Mouse (Mus musculus): ENCODE measurements around the gene Zfp775. TPM values are rescaled to one million over a fixed set of nuclear protein-coding genes. Genes with fewer than 3 reads are reported as not detected.

The Zfp775 gene
- polyA plus RNA-seq, 1 experiment from 2014 or later, result 6.1 TPM

DNA sequence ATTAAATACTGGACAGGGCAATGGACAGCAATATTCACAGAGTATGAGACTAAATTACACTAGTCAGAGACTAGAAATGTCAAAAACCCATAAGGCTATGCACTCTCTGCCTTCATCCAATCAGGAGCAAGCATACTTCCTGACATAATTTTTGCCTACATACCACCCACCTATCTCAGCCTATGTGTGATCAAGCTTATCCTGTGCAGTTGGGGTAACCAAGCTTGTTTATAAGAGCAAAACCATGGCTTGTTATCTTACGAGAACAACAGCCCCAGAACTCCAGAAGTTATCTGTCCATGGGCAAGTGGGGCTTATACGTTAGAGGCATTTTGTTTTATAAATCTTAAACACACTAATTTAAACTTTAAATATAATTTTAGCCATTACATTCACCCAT is 33.2 kb downstream of the Zfp775 start:
- no peak for ATAC-seq
- Histone ChIP-seq H3K36me3 (ENCODE audit: control insufficient read depth, insufficient read depth, low read length) (no peaks in the 10 kb centered on the region), H3K9ac (ENCODE audit: low read depth, low read length) (no peak overlapping the region), H3K9me3 (ENCODE audit: control insufficient read depth, low read length) (no peaks in the 10 kb centered on the region), H3K4me3 (ENCODE audit: low read length) (no peak overlapping the region), H3K4me2 (ENCODE audit: low read depth, low read length) (no peak overlapping the region), H3K27ac (ENCODE audit: low read length) (no peak overlapping the region), H3K27me3 (replicated peaks; ENCODE audit: control insufficient read depth, insufficient read depth, low read length) (no peaks in the 10 kb centered on the region), H3K4me1 (ENCODE audit: control insufficient read depth, insufficient read depth, low read length) (no peaks in the 10 kb centered on the region)
- WGBS, result 81% methylated on average over 2 of the region's 2 CpGs

DNA sequence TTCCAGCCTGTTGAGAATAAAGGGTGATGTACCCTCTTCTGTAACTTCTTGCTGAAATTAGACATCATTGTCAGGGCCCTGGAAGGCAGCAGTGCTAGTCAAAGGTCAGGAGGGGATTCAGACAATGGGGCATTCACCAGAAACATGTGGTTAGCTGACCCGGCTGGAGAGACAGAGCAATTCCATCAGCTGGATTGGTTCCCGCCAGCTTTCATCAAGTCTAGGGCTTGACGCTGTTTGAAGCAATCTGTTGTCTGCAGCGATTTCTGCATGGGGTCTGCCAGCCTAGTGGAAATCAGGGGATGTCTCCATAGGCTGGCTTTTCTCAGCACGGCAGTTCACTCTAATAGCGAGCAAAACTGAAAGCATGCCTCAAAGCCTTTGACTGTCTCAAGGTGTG is 34.7 kb downstream of the Zfp775 start:
- no peak overlapping the region for H3K9ac ChIP-seq (ENCODE audit: low read depth, low read length)
- H3K9me3 ChIP-seq (ENCODE audit: control insufficient read depth, low read length), result no peaks in the 10 kb centered on the region
- ATAC-seq, result no peak
- no peak overlapping the region for H3K4me3 ChIP-seq (ENCODE audit: low read length)
- no peak overlapping the region for H3K27ac ChIP-seq (ENCODE audit: low read length)
- no peaks in the 10 kb centered on the region for H3K27me3 ChIP-seq (replicated peaks; ENCODE audit: control insufficient read depth, insufficient read depth, low read length)
- H3K4me2 ChIP-seq (ENCODE audit: low read depth, low read length), result no peak overlapping the region
- no peaks in the 10 kb centered on the region for H3K36me3 ChIP-seq (ENCODE audit: control insufficient read depth, insufficient read depth, low read length)
- H3K4me1 ChIP-seq (ENCODE audit: control insufficient read depth, insufficient read depth, low read length), result no peaks in the 10 kb centered on the region
- WGBS, result 67% methylated on average over 6 of the region's 6 CpGs

DNA sequence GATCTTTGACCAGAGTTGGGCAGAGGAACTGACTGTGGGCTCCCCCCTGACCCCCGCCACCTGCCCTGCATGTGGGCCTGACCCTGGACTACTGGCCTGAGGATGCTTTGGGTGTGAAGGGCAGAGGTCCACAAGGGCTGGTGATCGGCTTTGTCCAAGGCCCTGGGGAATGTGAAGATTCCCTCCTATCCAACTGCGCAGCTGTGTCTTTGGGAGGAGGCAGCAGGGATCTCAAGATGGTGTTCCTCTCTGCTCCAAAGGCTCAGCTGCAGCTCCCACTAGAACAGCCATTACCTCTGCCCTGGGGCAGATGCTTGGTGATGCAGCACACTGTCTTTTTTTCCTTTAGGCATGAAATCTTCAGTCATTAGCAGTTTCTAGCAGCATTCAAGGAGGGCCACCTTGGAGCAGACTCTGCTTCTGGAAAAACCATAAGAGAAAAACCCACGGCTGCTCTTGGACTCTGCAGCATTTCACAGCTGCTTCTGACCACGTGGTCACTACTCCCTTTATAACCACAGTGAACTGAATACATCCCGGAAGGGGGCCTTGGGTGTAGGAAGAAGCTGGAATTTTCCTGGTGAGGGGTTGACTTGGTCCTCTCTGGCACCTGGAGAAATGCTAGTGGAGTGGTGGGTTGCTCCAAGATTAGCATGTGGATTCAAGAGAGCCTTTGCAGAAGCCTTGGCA is 36.1 kb downstream of the Zfp775 start:
- 65% methylated on average over 6 of the region's 6 CpGs for WGBS
- H3K4me1 ChIP-seq (ENCODE audit: control insufficient read depth, insufficient read depth, low read length), result no peaks in the 10 kb centered on the region
- no peak overlapping the region for H3K4me2 ChIP-seq (ENCODE audit: low read depth, low read length)
- H3K27me3 ChIP-seq (replicated peaks; ENCODE audit: control insufficient read depth, insufficient read depth, low read length), result no peaks in the 10 kb centered on the region
- no peaks in the 10 kb centered on the region for H3K36me3 ChIP-seq (ENCODE audit: control insufficient read depth, insufficient read depth, low read length)
- no peak overlapping the region for H3K4me3 ChIP-seq (ENCODE audit: low read length)
- ATAC-seq, result no peak
- H3K27ac ChIP-seq (ENCODE audit: low read length), result no peak overlapping the region
- H3K9me3 ChIP-seq (ENCODE audit: control insufficient read depth, low read length), result no peaks in the 10 kb centered on the region
- H3K9ac ChIP-seq (ENCODE audit: low read depth, low read length), result no peak overlapping the region

DNA sequence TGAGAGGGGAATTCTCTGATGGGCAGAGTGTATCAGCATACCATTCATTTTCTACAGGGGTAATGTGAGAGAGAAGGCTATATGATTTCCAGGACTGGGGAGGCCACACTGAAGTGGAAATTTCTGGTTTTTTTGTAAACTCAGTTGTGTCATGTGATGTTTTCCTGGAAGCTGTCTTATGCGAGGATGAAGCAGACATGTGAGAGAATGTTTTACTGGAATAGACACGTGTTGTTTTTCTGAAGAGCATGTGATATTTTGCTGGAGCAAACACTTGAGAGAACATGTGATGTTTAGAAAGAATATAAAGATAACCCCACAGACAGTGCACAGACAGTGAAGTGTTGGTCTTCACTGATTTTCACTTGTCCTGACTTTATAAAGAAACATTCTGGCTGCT is 36.7 kb downstream of the Zfp775 start:
- Histone ChIP-seq H3K36me3 (ENCODE audit: control insufficient read depth, insufficient read depth, low read length) (no peaks in the 10 kb centered on the region), H3K27me3 (replicated peaks; ENCODE audit: control insufficient read depth, insufficient read depth, low read length) (no peaks in the 10 kb centered on the region)
- 69% methylated on average over 2 of the region's 2 CpGs for WGBS

DNA sequence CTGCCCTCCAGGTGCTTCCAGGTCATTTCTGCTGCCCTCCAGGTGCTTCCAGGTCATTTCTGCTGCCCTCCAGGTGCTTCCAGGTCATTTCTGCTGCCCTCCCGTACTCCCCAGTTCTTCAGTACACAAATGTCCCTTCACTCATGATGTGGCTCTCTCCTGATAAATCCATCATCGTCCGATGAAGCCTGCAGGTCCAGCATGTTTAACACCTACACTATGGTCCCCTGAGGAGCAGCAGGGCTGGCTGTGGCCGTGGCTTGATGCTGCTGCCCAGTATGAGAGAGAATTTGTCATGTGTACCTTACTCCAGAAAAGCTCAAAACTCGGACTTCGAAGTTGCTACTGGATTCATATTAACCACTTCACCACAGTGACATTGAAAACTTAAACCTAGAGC is 39.5 kb downstream of the Zfp775 start:
- H3K9me3 ChIP-seq (ENCODE audit: control insufficient read depth, low read length), result no peaks in the 10 kb centered on the region
- no peak for ATAC-seq
- H3K4me3 ChIP-seq (ENCODE audit: low read length), result no peak overlapping the region
- H3K4me2 ChIP-seq (ENCODE audit: low read depth, low read length), result no peak overlapping the region
- no peaks in the 10 kb centered on the region for H3K36me3 ChIP-seq (ENCODE audit: control insufficient read depth, insufficient read depth, low read length)
- H3K27me3 ChIP-seq (replicated peaks; ENCODE audit: control insufficient read depth, insufficient read depth, low read length), result no peaks in the 10 kb centered on the region
- H3K27ac ChIP-seq (ENCODE audit: low read length), result no peak overlapping the region
- H3K9ac ChIP-seq (ENCODE audit: low read depth, low read length), result no peak overlapping the region
- no peaks in the 10 kb centered on the region for H3K4me1 ChIP-seq (ENCODE audit: control insufficient read depth, insufficient read depth, low read length)
- 72% methylated on average over 6 of the region's 6 CpGs for WGBS

More for the DNA sequence above, 36.7 kb downstream of the Zfp775 start:
- no peak for ATAC-seq
- H3K9ac ChIP-seq (ENCODE audit: low read depth, low read length), result no peak overlapping the region
- no peaks in the 10 kb centered on the region for H3K4me1 ChIP-seq (ENCODE audit: control insufficient read depth, insufficient read depth, low read length)
- no peak overlapping the region for H3K4me2 ChIP-seq (ENCODE audit: low read depth, low read length)
- H3K4me3 ChIP-seq (ENCODE audit: low read length), result no peak overlapping the region
- no peak overlapping the region for H3K27ac ChIP-seq (ENCODE audit: low read length)
- H3K9me3 ChIP-seq (ENCODE audit: control insufficient read depth, low read length), result no peaks in the 10 kb centered on the region

DNA sequence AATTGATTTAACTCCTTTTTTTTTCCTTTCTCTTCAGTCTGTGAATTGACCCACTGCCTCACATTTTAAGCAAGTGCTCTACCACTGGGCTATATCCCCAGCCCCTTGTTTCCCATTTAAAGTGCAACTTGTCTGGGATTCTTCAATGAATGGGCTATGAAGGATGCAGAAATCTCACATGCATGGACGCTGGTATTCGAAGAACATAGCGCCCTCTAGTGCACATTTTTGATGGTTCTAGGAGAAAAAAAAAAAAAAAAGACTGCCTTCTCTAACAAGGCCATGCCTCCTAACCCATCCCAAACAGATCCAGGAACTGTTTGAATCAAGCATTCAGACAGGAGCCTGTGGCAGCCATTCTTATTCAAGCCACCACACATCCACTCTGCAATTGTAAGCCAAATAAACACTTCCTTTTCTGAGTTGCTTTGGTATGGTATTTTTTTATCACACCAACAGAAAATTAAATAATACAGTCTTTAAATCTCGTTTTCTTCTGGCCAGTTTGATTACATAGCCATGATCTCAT is 41.0 kb downstream of the Zfp775 start:
- no peak for ATAC-seq

DNA sequence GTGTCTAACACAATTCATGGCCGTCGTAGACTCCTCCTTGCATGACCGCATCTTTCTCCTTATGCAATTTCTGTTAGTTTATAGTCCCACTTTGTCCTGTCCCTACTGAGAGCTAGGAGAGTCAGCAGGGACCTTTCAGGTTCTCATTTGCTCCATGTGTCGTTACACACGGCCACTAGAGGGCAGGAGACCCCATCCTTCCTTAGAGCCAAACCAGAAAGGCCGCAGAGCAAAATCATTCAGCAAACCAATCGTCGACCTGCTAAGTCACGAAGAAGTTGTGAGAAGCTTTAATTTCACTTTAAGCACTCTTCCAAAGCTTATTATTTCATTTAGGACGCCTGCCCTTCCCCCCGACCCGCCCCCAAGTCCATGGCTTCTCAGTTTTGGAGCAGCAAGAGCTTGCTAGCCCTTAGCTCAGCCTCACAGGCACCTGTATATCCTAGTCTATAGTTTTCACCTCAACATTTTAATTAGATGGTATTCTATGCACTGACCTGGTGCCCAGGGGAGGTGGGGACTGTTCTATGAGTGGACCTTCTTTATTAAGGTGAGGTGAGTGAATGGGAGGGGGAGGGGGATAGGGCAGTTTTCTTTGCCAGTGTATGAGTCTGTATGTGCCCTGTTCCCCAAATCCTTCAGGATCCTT is 43.9 kb downstream of the Zfp775 start:
- 9% methylated on average over 12 of the region's 12 CpGs for WGBS
- Histone ChIP-seq H3K4me2 (ENCODE audit: low read depth, low read length) (no peak overlapping the region), H3K9ac (ENCODE audit: low read depth, low read length) (no peak overlapping the region), H3K4me3 (ENCODE audit: low read length) (no peak overlapping the region), H3K36me3 (ENCODE audit: control insufficient read depth, insufficient read depth, low read length) (no peaks in the 10 kb centered on the region), H3K9me3 (ENCODE audit: control insufficient read depth, low read length) (no peaks in the 10 kb centered on the region), H3K27ac (ENCODE audit: low read length) (no peak overlapping the region), H3K4me1 (ENCODE audit: control insufficient read depth, insufficient read depth, low read length) (no peaks in the 10 kb centered on the region), H3K27me3 (replicated peaks; ENCODE audit: control insufficient read depth, insufficient read depth, low read length) (no peaks in the 10 kb centered on the region)
- ATAC-seq, result peak; percentile 43; the same call in 1 of the 2 replicates

More for the DNA sequence above, 41.0 kb downstream of the Zfp775 start:
- no peak overlapping the region for H3K4me3 ChIP-seq (ENCODE audit: low read length)
- H3K36me3 ChIP-seq (ENCODE audit: control insufficient read depth, insufficient read depth, low read length), result no peaks in the 10 kb centered on the region
- no peak overlapping the region for H3K27ac ChIP-seq (ENCODE audit: low read length)
- H3K4me2 ChIP-seq (ENCODE audit: low read depth, low read length), result no peak overlapping the region
- no peaks in the 10 kb centered on the region for H3K27me3 ChIP-seq (replicated peaks; ENCODE audit: control insufficient read depth, insufficient read depth, low read length)
- no peak overlapping the region for H3K9ac ChIP-seq (ENCODE audit: low read depth, low read length)
- 21% methylated on average over 4 of the region's 4 CpGs for WGBS
- H3K9me3 ChIP-seq (ENCODE audit: control insufficient read depth, low read length), result no peaks in the 10 kb centered on the region
- no peaks in the 10 kb centered on the region for H3K4me1 ChIP-seq (ENCODE audit: control insufficient read depth, insufficient read depth, low read length)

DNA sequence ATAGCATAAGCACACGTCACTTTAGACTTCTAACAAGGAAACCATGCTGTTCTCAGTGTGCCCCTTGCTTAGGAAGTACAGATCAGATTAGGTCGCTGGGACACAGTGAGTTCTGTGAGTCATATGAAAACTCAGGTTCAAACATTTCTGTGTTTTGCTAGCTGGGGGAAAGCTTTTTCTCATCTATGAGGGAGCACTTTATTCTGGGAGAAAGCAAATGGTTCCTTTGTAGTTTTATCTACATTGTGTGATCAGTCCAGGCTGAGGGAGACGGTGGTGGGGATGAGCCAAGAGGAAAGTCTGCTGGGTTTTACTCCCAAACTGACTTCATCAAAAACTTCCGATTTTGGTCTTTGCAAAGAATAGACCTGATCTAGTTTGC is 44.4 kb downstream of the Zfp775 start:
- Histone ChIP-seq H3K27me3 (replicated peaks; ENCODE audit: control insufficient read depth, insufficient read depth, low read length) (no peaks in the 10 kb centered on the region), H3K9me3 (ENCODE audit: control insufficient read depth, low read length) (no peaks in the 10 kb centered on the region), H3K36me3 (ENCODE audit: control insufficient read depth, insufficient read depth, low read length) (no peaks in the 10 kb centered on the region), H3K4me1 (ENCODE audit: control insufficient read depth, insufficient read depth, low read length) (no peaks in the 10 kb centered on the region), H3K27ac (ENCODE audit: low read length) (no peak overlapping the region), H3K9ac (ENCODE audit: low read depth, low read length) (no peak overlapping the region), H3K4me3 (ENCODE audit: low read length) (no peak overlapping the region), H3K4me2 (ENCODE audit: low read depth, low read length) (no peak overlapping the region)
- no peak for ATAC-seq
- 90% methylated on average over 4 of the region's 4 CpGs for WGBS

DNA sequence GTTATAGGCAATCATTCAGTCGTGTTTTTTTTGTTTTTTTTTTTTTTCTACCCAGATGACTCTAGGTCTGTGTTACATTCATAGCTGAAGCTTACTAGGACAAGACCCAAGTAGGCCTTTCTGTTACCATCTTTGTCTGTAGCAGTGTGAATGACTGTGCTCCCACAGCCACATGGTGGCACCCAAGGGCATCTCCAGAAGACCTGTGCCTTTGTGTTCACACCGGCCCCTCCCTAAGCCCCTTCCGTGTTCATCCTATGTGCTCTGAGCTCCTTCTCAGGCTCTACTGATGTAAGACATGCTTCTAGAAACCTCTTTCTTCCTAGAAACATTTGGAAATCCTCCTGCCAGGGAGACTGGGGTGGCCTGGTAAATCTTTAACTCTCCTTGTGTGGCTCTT is 45.1 kb downstream of the Zfp775 start, which contains the start of gene Gimap8:
Gene Gimap8 (plus strand): TSS at position 240 of the 400 bp plus-strand sequence.
- ATAC-seq, result 0 out of 2 replicates have a peak, but pooled peaks have one; percentile 64
- H3K27me3 ChIP-seq (replicated peaks; ENCODE audit: control insufficient read depth, insufficient read depth, low read length), result no peaks in the 10 kb centered on the region
- H3K27ac ChIP-seq (ENCODE audit: low read length), result no peak within 1 kb of the TSS
- H3K36me3 ChIP-seq (ENCODE audit: control insufficient read depth, insufficient read depth, low read length), result no peaks in the 10 kb centered on the region
- no peaks in the 10 kb centered on the region for H3K4me1 ChIP-seq (ENCODE audit: control insufficient read depth, insufficient read depth, low read length)
- H3K9me3 ChIP-seq (ENCODE audit: control insufficient read depth, low read length), result no peaks in the 10 kb centered on the region
- no peak within 1 kb of the TSS for H3K9ac ChIP-seq (ENCODE audit: low read depth, low read length)
- 28% methylated on average over 3 of the region's 3 CpGs for WGBS
- no peak within 1 kb of the TSS for H3K4me3 ChIP-seq (ENCODE audit: low read length)
- H3K4me2 ChIP-seq (ENCODE audit: low read depth, low read length), result no peak within 1 kb of the TSS

Data from intestine, embryonic 16.5 days (tissue).